Mouse (Mus musculus) bone marrow macrophage, adult 2 months (primary cell): ENCODE results near the gene Ston1. TPM values are rescaled to one million over a fixed set of nuclear protein-coding genes. Genes with fewer than 3 reads are reported as not detected.

Source experiments
- H3K27ac ChIP-seq: 2 replicates; pipeline ENCODE4 v1.5.1; 2012; ENCODE audit warnings: low read depth, low read length; ENCODE audit not compliant: insufficient read depth
- H3K4me1 ChIP-seq: 2 replicates; pipeline ENCODE4 v1.6.1; 2012; ENCODE audit warnings: low read length; ENCODE audit not compliant: control insufficient read depth, insufficient read depth
- H3K4me3 ChIP-seq: 2 replicates; pipeline ENCODE4 v1.5.1; 2012; ENCODE audit warnings: mild to moderate bottlenecking, low read length, moderate library complexity; ENCODE audit not compliant: insufficient read depth
- CTCF ChIP-seq: IDR thresholded peaks from 2 replicates; pipeline ENCODE4 v1.5.1; 2012; ENCODE audit warnings: low read depth, mild to moderate bottlenecking, low read length, moderate library complexity
- POLR2A ChIP-seq: IDR thresholded peaks from 2 replicates; pipeline ENCODE4 v1.6.1; 2012; ENCODE audit warnings: mild to moderate bottlenecking, low read depth, low read length, borderline replicate concordance
- polyA plus RNA-seq: library from polyadenylated mRNA; stranded (reverse); fragments of >200 nt; gene quantifications from 2 replicates; pipeline ENCODE4 v1.2.4, GENCODE M21; 2012; ENCODE audit not compliant: missing spikeins, insufficient read depth, insufficient read length

Ston1 gene
- polyA plus RNA-seq, 1 experiment, result 0.55 TPM

DNA sequence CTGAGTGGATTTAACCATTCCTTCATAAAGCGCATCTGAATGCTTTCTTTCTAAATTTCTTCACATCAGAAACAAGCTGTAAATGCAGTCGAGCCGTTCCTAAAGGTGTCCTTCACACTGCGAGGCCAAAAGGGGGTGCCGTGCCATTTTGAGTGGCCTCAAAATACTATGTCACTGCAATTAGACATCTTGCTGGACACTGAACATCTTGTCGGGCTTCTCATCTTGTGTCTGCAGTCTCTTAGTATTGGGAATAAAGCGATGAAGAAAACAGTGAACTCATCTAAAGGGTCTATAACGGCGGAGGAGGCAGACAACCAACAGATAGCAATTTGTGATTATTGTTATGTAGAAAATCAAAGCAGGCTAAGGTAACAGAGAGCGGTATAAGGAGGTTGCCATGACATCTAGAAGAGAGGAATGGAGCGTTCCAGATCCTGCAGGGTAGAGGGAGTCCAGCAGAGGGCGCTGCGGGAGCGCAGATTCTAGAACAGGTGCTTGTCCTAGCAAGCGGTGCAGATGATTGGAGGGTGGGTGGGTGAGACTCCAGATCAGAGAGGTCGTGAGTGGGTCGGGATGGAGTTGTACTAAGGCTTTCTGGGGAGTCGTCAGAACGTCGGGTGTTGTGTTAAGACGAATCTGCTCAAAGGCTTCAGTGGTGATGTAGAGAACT is 55.4 kb downstream of the Ston1 start:
- no peaks in the 10 kb centered on the region for H3K4me1 ChIP-seq
- no peak overlapping the region for H3K27ac ChIP-seq
- peak; percentile 95 for TF ChIP-seq CTCF
- TF ChIP-seq POLR2A, result no peak
- no peak overlapping the region for H3K4me3 ChIP-seq

DNA sequence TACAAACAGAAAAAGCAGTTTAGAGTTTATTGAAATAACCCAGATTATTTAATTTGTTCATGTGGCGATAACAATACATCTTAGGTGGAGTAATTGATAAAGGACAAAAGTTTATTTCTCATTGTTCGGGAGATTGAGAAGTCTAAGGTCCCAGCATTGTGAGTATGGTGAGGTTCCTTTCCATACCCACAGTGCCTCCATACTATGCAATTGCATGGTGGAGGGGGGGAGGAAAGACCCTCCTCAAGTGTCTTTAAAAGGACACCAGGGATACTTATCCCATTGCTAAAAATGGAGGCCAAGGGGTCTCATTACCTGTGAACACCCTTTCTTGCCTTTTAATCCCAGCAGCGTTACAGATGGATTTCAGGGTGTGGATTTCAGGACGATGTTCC is 55.9 kb downstream of the Ston1 start:
- H3K4me1 ChIP-seq, result no peaks in the 10 kb centered on the region
- no peak overlapping the region for H3K27ac ChIP-seq
- H3K4me3 ChIP-seq, result no peak overlapping the region
- TF ChIP-seq CTCF, result no peak
- no peak for TF ChIP-seq POLR2A

GRCm38 (mm10) chr17:88658510-88658909 is 61.0 kb downstream of the Ston1 start:
- Histone ChIP-seq H3K4me3 (no peak overlapping the region), H3K4me1 (no peaks in the 10 kb centered on the region), H3K27ac (no peak overlapping the region)
- no peak for TF ChIP-seq CTCF
- TF ChIP-seq POLR2A, result no peak

GRCm38 (mm10) chr17:88666076-88666475 is 68.6 kb downstream of the Ston1 start:
- no peak overlapping the region for H3K27ac ChIP-seq
- peaks cover 3% of the 10 kb centered on the region; the same call in 1 of the 2 replicates for H3K4me1 ChIP-seq
- TF ChIP-seq POLR2A, result no peak
- TF ChIP-seq CTCF, result no peak
- H3K4me3 ChIP-seq, result no peak overlapping the region

DNA sequence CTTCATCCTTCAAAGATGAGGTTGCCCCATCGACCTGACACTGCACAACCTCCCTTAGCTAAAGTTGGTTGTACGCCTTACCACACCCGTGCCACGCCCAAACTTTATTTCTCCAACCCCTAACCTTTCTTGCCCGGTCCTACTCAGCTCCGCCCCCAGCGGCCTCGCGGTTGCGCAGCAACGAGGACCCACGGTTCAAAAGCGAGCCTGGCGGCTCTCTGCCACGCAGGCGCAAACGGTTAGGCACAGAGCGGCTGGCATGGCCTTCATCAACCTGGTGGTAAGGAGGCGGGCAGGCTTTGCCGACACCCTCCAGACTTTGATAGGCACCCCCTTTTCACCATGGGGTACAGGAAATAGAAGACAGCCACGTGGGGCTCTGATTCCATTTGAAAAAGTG is 71.0 kb downstream of the Ston1 start, which contains the start of gene Gtf2a1l:
TSS of gene Gtf2a1l (plus strand) at position 209 of the 400 bp plus-strand sequence.
- Histone ChIP-seq H3K4me1 (peaks cover 3% of the 10 kb centered on the region; the same call in 1 of the 2 replicates), H3K4me3 (peak within 1 kb of the TSS; percentile 25; the same call in 1 of the 2 replicates), H3K27ac (no peak within 1 kb of the TSS)
- TF ChIP-seq CTCF (no peak), POLR2A (no peak)

DNA sequence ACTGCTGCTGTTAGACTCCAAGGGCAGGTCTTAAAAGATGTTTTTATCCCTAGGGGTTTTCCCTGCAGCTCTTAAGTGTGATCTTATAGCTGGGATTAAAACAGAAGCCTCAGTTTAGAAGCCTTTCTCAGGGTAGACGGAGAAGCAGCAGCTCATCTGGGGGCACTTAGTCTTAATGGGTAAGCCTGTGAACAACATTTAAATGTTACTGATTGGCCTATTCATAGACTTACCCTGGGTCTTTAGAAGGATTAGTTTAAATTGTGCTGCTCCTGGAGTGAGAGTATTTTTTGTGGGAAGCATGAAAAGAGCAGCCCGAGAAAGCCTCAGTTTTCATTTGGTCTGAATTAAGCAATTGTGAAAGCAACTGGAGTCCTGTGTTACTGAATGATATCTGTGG is 72.4 kb downstream of the Ston1 start:
- H3K27ac ChIP-seq, result no peak overlapping the region
- TF ChIP-seq POLR2A, result no peak
- TF ChIP-seq CTCF, result no peak
- peaks cover 3% of the 10 kb centered on the region; the same call in 1 of the 2 replicates for H3K4me1 ChIP-seq
- no peak overlapping the region for H3K4me3 ChIP-seq

GRCm38 (mm10) chr17:88670800-88671199 is 73.3 kb downstream of the Ston1 start:
- no peak overlapping the region for H3K27ac ChIP-seq
- H3K4me3 ChIP-seq, result no peak overlapping the region
- H3K4me1 ChIP-seq, result peaks cover 3% of the 10 kb centered on the region; the same call in 1 of the 2 replicates
- TF ChIP-seq CTCF (no peak), POLR2A (no peak)

DNA sequence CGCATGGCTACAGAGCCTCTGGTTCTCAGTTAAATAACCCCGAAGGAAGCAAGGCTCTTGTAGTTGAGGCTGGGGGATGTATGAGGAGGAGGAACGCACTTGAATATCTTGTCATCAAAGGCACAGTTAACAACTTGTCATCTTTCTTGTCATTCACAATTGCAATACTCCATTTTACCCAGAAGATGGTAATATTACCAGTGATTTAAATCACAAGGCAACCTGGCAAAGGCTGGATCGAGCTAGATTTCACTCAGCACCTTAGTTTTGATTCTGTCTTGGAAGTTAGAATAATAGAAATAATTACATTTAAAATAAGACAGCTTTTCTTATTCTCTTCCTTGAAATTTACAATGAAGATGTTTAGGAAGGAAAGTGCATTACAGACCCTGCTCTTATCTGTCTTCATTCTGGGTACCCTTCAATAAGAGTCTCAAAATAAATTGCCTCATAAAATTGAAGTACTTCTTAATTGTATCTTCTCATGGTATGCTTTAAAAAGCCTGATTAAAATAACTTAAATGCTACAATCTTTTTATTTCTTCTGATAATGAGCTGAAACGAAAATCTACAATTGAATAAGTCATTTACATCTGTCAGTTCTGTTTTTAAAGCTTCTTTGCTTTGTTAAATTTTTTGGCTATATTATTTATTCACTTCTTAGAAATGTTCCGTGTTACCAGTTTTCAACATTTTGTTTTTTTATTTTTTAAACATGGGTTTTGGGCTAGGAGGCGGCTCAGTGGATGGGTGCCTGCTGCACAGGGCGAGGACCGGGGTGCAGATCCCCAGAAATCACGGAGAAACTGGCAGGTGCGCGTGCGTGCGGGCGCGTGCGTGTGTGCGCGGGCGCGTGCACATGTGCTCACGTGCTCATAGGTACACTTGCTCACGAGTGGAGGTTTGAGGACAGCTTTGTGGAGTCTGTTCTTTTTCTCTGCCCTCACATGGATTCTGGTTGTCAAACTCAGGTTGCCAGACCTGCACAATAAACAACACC is 78.1 kb downstream of the Ston1 start:
- Histone ChIP-seq H3K4me1 (no peaks in the 10 kb centered on the region), H3K27ac (no peak overlapping the region), H3K4me3 (no peak overlapping the region)
- no peak for TF ChIP-seq POLR2A
- no peak for TF ChIP-seq CTCF

- Histone ChIP-seq H3K27ac (no peak overlapping the region), H3K4me1 (no peaks in the 10 kb centered on the region), H3K4me3 (no peak overlapping the region)
- TF ChIP-seq CTCF (no peak), POLR2A (no peak)
Measured at GRCm38 (mm10) chr17:88688226-88688625, 90.7 kb downstream of the Ston1 start.
